Mouse (Mus musculus) liver, embryonic 14.5 days (tissue): ENCODE data around the gene Lrfn2. TPM values are rescaled to one million over a fixed set of nuclear protein-coding genes. Genes with fewer than 3 reads are reported as not detected.

ENCODE experiments used
- ATAC-seq: fragments of 200-750 bp; cut with Nextera tagmentation; 2 replicates; pipeline ENCODE4 v1.8.0; 2017; ENCODE audit warnings: moderate number of reproducible peaks, mild to moderate bottlenecking, moderate library complexity; ENCODE audit not compliant: insufficient read depth
- DNase-seq, 3 experiments: peaks; one replicate each; pipeline ENCODE4 v3.0.0-alpha.2; 2012 to 2013; ENCODE audit warnings: low read depth in 3 of 3, low spot score in 3 of 3
- H3K27ac ChIP-seq: fragments of 300-500 bp; sonication (generic); 2 replicates; pipeline ENCODE4 v1.5.1; 2014; ENCODE audit warnings: moderate library complexity, mild to moderate bottlenecking, control low read depth, inconsistent platforms
- H3K27me3 ChIP-seq: fragments of 300-500 bp; sonication (generic); 2 replicates; pipeline ENCODE4 v1.6.1; 2014; ENCODE audit warnings: mild to moderate bottlenecking, low read length, moderate library complexity; ENCODE audit not compliant: control insufficient read depth, insufficient read depth
- H3K36me3 ChIP-seq: fragments of 300-500 bp; sonication (generic); replicated peaks from 2 replicates; pipeline ENCODE4 v1.6.1; 2014; ENCODE audit warnings: low read depth; ENCODE audit not compliant: control insufficient read depth, insufficient read depth
- H3K4me1 ChIP-seq, 2 experiments: fragments of 200-500 bp in 1 of 2; fragments of 300-500 bp in 1 of 2; sonication (generic) in 1 of 2; replicated peaks; 2 replicates each; pipeline ENCODE4 v1.6.1; 2012 to 2014; ENCODE audit warnings: antibody characterized with exemption in 1 of 2, inconsistent platforms in 1 of 2, low read length in 1 of 2; ENCODE audit not compliant: control insufficient read depth in 2 of 2, insufficient read depth in 2 of 2
- H3K4me2 ChIP-seq: fragments of 300-500 bp; sonication (generic); 2 replicates; pipeline ENCODE4 v1.6.1; 2014; ENCODE audit warnings: low read depth, mild to moderate bottlenecking, control low read depth, moderate library complexity
- H3K4me3 ChIP-seq, 2 experiments: fragments of 200-500 bp in 1 of 2; fragments of 300-500 bp in 1 of 2; sonication (generic) in 1 of 2; 2 replicates each; pipeline ENCODE4 v1.5.1; 2012 to 2014; ENCODE audit warnings: low read depth in 2 of 2, low read length in 2 of 2, mild to moderate bottlenecking in 2 of 2, control low read depth in 1 of 2, inconsistent platforms in 1 of 2, moderate library complexity in 1 of 2; ENCODE audit not compliant: insufficient read depth in 1 of 2
- H3K9ac ChIP-seq: fragments of 300-500 bp; sonication (generic); replicated peaks from 2 replicates; pipeline ENCODE4 v1.6.1; 2014; ENCODE audit warnings: mild to moderate bottlenecking, control low read depth, moderate library complexity
- H3K9me3 ChIP-seq: fragments of 300-500 bp; sonication (generic); 2 replicates; pipeline ENCODE4 v1.6.1; 2016; ENCODE audit warnings: low read length, mixed read lengths; ENCODE audit not compliant: control insufficient read depth
- CTCF ChIP-seq: IDR thresholded peaks from 2 replicates; pipeline ENCODE4 v1.5.1; 2016; ENCODE audit warnings: antibody characterized with exemption, low read depth, control low read depth
- EP300 ChIP-seq: IDR thresholded peaks from 2 replicates; pipeline ENCODE4 v1.6.1; 2016; ENCODE audit warnings: antibody characterized with exemption, low read depth
- WGBS: fragments of 180-500 bp; shearing (Covaris S2); extraction: QIAGEN DNeasy Blood & Tissue Kit; methylation state at CpG from one replicate; pipeline ENCODE4 v1.1.7; 2014; ENCODE audit not compliant: insufficient replicate concordance; 5-methylcytosine and 5-hydroxymethylcytosine counted together
- microRNA-seq: library from miRNA; unstranded; fragments of <30 nt; microRNA quantifications from one replicate; pipeline ENCODE4, GENCODE M21; 2016
- polyA plus RNA-seq, 2 experiments: library from polyadenylated mRNA; depleted of rRNA in 1 of 2; stranded (reverse) in 1 of 2; unstranded in 1 of 2; fragments of >200 nt; fragmentation: Nextera tagmentation in 1 of 2; extraction: Ambion mirVana in 1 of 2; gene quantifications; 2 replicates each; pipeline versions ENCODE4 v1.2.1 to v1.2.3; 2012 to 2014

The Lrfn2 gene
- polyA plus RNA-seq, 2 experiments = 0.02 TPM; not detected in 1

DNA sequence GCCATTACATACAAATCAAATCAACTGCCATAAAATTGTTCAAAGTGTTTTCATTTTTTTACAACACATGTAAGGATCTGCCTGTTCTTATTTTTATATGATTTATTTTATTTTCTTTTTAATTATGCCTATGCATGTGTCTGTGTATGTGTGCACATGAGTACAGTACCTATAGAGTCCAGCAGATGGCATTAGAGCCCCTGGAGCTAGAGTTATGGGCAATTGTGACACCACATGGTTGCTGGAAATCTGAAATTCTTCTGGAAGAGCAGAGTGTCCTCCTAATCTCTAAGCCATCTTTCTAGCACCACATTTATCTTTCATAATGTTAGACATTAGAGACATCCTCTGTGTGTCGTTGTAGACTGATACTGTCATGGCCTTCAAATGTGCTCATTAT, 192.0 kb downstream of the Lrfn2 start:
- Histone ChIP-seq H3K4me3 (no peak overlapping the region), H3K9ac (no peak overlapping the region), H3K4me2 (no peak overlapping the region), H3K27ac (no peak overlapping the region), H3K36me3 (no peaks in the 10 kb centered on the region), H3K9me3 (no peaks in the 10 kb centered on the region), H3K4me1 (no peaks in the 10 kb centered on the region), H3K27me3 (no peaks in the 10 kb centered on the region)
- TF ChIP-seq CTCF = no peak; the same call in 1 of the 2 replicates
- TF ChIP-seq EP300 = no peak
- no peak for DNase-seq
- ATAC-seq = no peak
- WGBS = 61% methylated on average over 1 of the region's 1 CpGs

DNA sequence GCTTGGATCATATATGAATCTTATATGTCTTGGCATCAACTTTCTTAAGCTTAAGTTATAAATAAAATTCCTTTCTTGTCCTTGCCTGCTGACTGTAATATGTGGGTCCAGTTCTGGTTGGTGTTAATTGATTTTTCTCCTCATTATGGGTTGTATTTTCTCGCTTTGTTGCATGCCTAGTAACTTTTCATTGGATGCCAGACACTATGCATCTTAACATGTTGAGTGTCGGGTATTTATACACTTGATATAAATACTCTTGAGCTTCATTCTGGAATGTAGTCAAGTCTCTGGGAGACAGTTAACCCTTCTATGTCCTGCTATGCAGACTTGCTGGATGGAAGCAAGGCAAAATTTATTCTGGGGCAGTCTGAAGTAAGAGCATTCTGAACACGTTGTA, 192.5 kb downstream of the Lrfn2 start:
- WGBS = 54% methylated on average over 3 of the region's 3 CpGs
- Histone ChIP-seq H3K4me3 (no peak overlapping the region), H3K4me1 (no peaks in the 10 kb centered on the region), H3K27me3 (no peaks in the 10 kb centered on the region), H3K4me2 (no peak overlapping the region), H3K27ac (no peak overlapping the region), H3K36me3 (no peaks in the 10 kb centered on the region), H3K9me3 (no peaks in the 10 kb centered on the region), H3K9ac (no peak overlapping the region)
- ATAC-seq = no peak
- no peak for TF ChIP-seq CTCF
- no peak for TF ChIP-seq EP300
- DNase-seq = no peak

Small RNA genes within 50 kb of the gene (microRNA-seq; reads per million reads assigned to microRNA genes)
- gene Gm44304 = not detected
